Comparison of ENCODE assay signal across 8 mouse cellular contexts in the genomic region with DNA sequence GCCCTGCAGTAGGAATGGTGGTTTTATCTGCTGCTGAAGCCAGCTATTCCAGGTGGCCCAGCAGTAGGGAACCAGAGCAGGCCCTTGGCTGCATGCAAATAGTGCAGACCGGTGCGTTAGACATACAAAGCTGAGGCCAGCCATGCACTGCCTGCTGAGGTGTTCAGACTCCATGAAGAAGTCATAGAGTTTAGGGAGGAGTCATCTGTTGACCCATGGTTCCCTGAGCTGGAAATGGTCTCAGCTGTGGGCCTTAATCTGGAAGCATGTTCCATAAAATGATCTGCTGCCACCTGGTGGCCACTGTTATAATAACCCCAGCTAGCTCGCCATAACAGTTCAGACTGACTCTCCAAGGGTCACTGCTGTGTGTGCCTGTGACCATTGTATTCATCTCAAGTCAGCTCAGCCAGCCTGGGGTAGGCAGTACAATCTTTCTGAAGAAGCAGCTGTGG. TPM values are rescaled to one million over a fixed set of nuclear protein-coding genes. Genes with fewer than 3 reads are reported as not detected.
DNase-seq lines count a peak whose midpoint lies in the region; ATAC-seq lines count a peak whose summit lies in the region.

No protein-coding gene starts in this region.

- H3K27ac ChIP-seq in hindbrain, embryonic 14.5 days: no peak overlapping the region

- DNase-seq in T-cell, adult 2 months (ENCODE audit: low spot score): peak; percentile 30
- peak; percentile 90 to 94 for DNase-seq in cerebellum, postnatal 14 days
- peak; percentile 72 to 84 for DNase-seq in frontal cortex, postnatal 36 days (ENCODE audit: low spot score in 2 of 2)
- peak; percentile 96 for DNase-seq in hindbrain, embryonic 14.5 days (ENCODE audit: low spot score)
- peak; percentile 87 for DNase-seq in layer of hippocampus, postnatal 10 days (ENCODE audit: low spot score in 2 of 2)
- peak; percentile 64 for DNase-seq in lung, postnatal 25 days (ENCODE audit: low spot score)
- peak; percentile 64 for DNase-seq in right cerebral cortex, adult 18-20 months
- DNase-seq in urinary bladder, postnatal 14 days (ENCODE audit: low spot score): peak; percentile 77

- WGBS in hindbrain, embryonic 14.5 days: 21% methylated on average over 3 of the region's 3 CpGs

- peak; percentile 71 for ATAC-seq in hindbrain, embryonic 14.5 days (ENCODE audit: low FRiP score)

- no peak overlapping the region for H3K9ac ChIP-seq in hindbrain, embryonic 14.5 days

- no peaks in the 10 kb centered on the region for H3K36me3 ChIP-seq in hindbrain, embryonic 14.5 days (replicated peaks; ENCODE audit: control insufficient read depth, insufficient read depth)

- H3K4me1 ChIP-seq in hindbrain, embryonic 14.5 days (replicated peaks; ENCODE audit: control insufficient read depth, insufficient read depth, low read length): no peaks in the 10 kb centered on the region; the same call in 1 of the 2 replicates

- no peak overlapping the region for H3K4me2 ChIP-seq in hindbrain, embryonic 14.5 days (replicated peaks)

- no peak overlapping the region for H3K4me3 ChIP-seq in hindbrain, embryonic 14.5 days (replicated peaks; ENCODE audit: low read length)

- H3K27me3 ChIP-seq in hindbrain, embryonic 14.5 days (ENCODE audit: control insufficient read depth, insufficient read depth, low read length): no peaks in the 10 kb centered on the region

- H3K9me3 ChIP-seq in hindbrain, embryonic 14.5 days (ENCODE audit: control insufficient read depth, low read length): no peaks in the 10 kb centered on the region

RNA-seq across cellular contexts. Expression of a gene that starts 29.2 kb away (rescaled TPM):
- polyA plus RNA-seq in hindbrain, embryonic 14.5 days (2014; fragmentation: Nextera tagmentation; extraction: Ambion mirVana): 6.9 and 7.8 TPM in 2 replicates
- 1 to 10 TPM; 8.2 TPM for total RNA-seq in layer of hippocampus, postnatal 10 days (2021)

Comparison
In these comparisons a context has a peak if more than half of its experiments do, and no peak if none do; other contexts are left out.
1. DNase-seq: peak in every context shown above with its lines; median percentile 96 in hindbrain, embryonic 14.5 days; 92 in cerebellum, postnatal 14 days; 87 in layer of hippocampus, postnatal 10 days; 78 in frontal cortex, postnatal 36 days; 77 in urinary bladder, postnatal 14 days; 64 in lung, postnatal 25 days; 64 in right cerebral cortex, adult 18-20 months; 30 in T-cell, adult 2 months.